Mouse (Mus musculus): Measurements from ENCODE around the gene Spdye4c. TPM values are rescaled to one million over a fixed set of nuclear protein-coding genes. Genes with fewer than 3 reads are reported as not detected.

Spdye4c gene
- not detected in 2 replicates for polyA plus RNA-seq (2015; fragmentation: Nextera tagmentation; extraction: Ambion mirVana)

- no peak within 1 kb of the TSS for H3K4me3 ChIP-seq (replicated peaks)
- H3K27me3 ChIP-seq (replicated peaks): no peaks in the 10 kb centered on the region
- no peak within 1 kb of the TSS for H3K27ac ChIP-seq
- no peak for ATAC-seq (ENCODE audit: insufficient read depth, low FRiP score, low read depth)
- H3K4me1 ChIP-seq: no peaks in the 10 kb centered on the region
- 88% methylated on average over 3 of the region's 3 CpGs for WGBS
- H3K9me3 ChIP-seq: no peaks in the 10 kb centered on the region
- H3K36me3 ChIP-seq: no peaks in the 10 kb centered on the region
- H3K4me2 ChIP-seq: no peak within 1 kb of the TSS
- no peak within 1 kb of the TSS for H3K9ac ChIP-seq
Observed at GRCm38 (mm10) chr2:128590909-128591308, at the start of gene Spdye4c. Gene Spdye4c, plus strand, starts transcription at chr2:128591209.

GRCm38 (mm10) chr2:128543495-128543894, 47.5 kb upstream of the Spdye4c start:
- Histone ChIP-seq H3K36me3 (no peaks in the 10 kb centered on the region), H3K4me1 (peaks cover 30% of the 10 kb centered on the region; the same call in 1 of the 2 replicates), H3K4me3 (replicated peaks) (no peak overlapping the region), H3K27ac (peak overlapping the region; percentile 57; the same call in 1 of the 2 replicates), H3K4me2 (no peak overlapping the region), H3K9me3 (no peaks in the 10 kb centered on the region), H3K27me3 (replicated peaks) (no peaks in the 10 kb centered on the region), H3K9ac (no peak overlapping the region)
- no peak for ATAC-seq (ENCODE audit: insufficient read depth, low FRiP score, low read depth)
- WGBS: 67% methylated on average over 8 of the region's 8 CpGs

- H3K9ac ChIP-seq: no peak overlapping the region
- no peaks in the 10 kb centered on the region for H3K27me3 ChIP-seq (replicated peaks)
- peak overlapping the region; percentile 57; the same call in 1 of the 2 replicates for H3K27ac ChIP-seq
- no peak overlapping the region for H3K4me3 ChIP-seq (replicated peaks)
- no peaks in the 10 kb centered on the region for H3K9me3 ChIP-seq
- no peak for ATAC-seq (ENCODE audit: insufficient read depth, low FRiP score, low read depth)
- no peak overlapping the region for H3K4me2 ChIP-seq
- 52% methylated on average over 5 of the region's 5 CpGs for WGBS
- H3K4me1 ChIP-seq: peaks cover 33% of the 10 kb centered on the region; the same call in 1 of the 2 replicates
- H3K36me3 ChIP-seq: no peaks in the 10 kb centered on the region
Observed at GRCm38 (mm10) chr2:128544421-128545137, 46.4 kb upstream of the Spdye4c start.

GRCm38 (mm10) chr2:128545447-128545846, 45.6 kb upstream of the Spdye4c start:
- 82% methylated on average over 7 of the region's 7 CpGs for WGBS
- 0 out of 2 replicates have a peak overlapping the region, but pooled peaks have one; percentile 26 for H3K27ac ChIP-seq
- H3K4me2 ChIP-seq: no peak overlapping the region
- no peaks in the 10 kb centered on the region for H3K27me3 ChIP-seq (replicated peaks)
- no peak overlapping the region for H3K9ac ChIP-seq
- no peaks in the 10 kb centered on the region for H3K9me3 ChIP-seq
- no peak for ATAC-seq (ENCODE audit: insufficient read depth, low FRiP score, low read depth)
- H3K36me3 ChIP-seq: no peaks in the 10 kb centered on the region
- no peak overlapping the region for H3K4me3 ChIP-seq (replicated peaks)
- peaks cover 38% of the 10 kb centered on the region for H3K4me1 ChIP-seq

- Histone ChIP-seq H3K4me3 (replicated peaks) (no peak overlapping the region), H3K27ac (peak overlapping the region; percentile 51; the same call in 1 of the 2 replicates), H3K4me1 (peaks cover 43% of the 10 kb centered on the region), H3K9me3 (no peaks in the 10 kb centered on the region), H3K9ac (no peak overlapping the region), H3K27me3 (replicated peaks) (no peaks in the 10 kb centered on the region), H3K4me2 (no peak overlapping the region), H3K36me3 (no peaks in the 10 kb centered on the region)
- no peak for ATAC-seq (ENCODE audit: insufficient read depth, low FRiP score, low read depth)
- WGBS: 42% methylated on average over 10 of the region's 10 CpGs
Observed at GRCm38 (mm10) chr2:128547079-128547478, 43.9 kb upstream of the Spdye4c start.

GRCm38 (mm10) chr2:128548262-128548661, 42.7 kb upstream of the Spdye4c start:
- Histone ChIP-seq H3K4me3 (replicated peaks) (no peak overlapping the region), H3K4me1 (peaks cover 43% of the 10 kb centered on the region), H3K36me3 (no peaks in the 10 kb centered on the region), H3K27ac (0 out of 2 replicates have a peak overlapping the region, but pooled peaks have one; percentile 57), H3K4me2 (no peak overlapping the region), H3K9ac (no peak overlapping the region), H3K9me3 (no peaks in the 10 kb centered on the region), H3K27me3 (replicated peaks) (no peaks in the 10 kb centered on the region)
- peak; percentile 76 for ATAC-seq (ENCODE audit: insufficient read depth, low FRiP score, low read depth)
- 53% methylated on average over 2 of the region's 2 CpGs for WGBS

- Histone ChIP-seq H3K4me1 (peaks cover 33% of the 10 kb centered on the region), H3K4me2 (peak overlapping the region; percentile 8; the same call in 1 of the 2 replicates), H3K27me3 (replicated peaks) (no peaks in the 10 kb centered on the region), H3K27ac (peak overlapping the region; percentile 61), H3K9me3 (no peaks in the 10 kb centered on the region), H3K9ac (no peak overlapping the region), H3K4me3 (replicated peaks) (no peak overlapping the region), H3K36me3 (no peaks in the 10 kb centered on the region)
- ATAC-seq (ENCODE audit: insufficient read depth, low FRiP score, low read depth): peak; percentile 65
- 14% methylated on average over 7 of the region's 7 CpGs for WGBS
Observed at GRCm38 (mm10) chr2:128549561-128549960, 41.4 kb upstream of the Spdye4c start.

- no peaks in the 10 kb centered on the region for H3K36me3 ChIP-seq
- no peak overlapping the region for H3K9ac ChIP-seq
- no peak overlapping the region for H3K4me3 ChIP-seq (replicated peaks)
- 0 out of 2 replicates have a peak overlapping the region, but pooled peaks have one; percentile 8 for H3K4me2 ChIP-seq
- no peaks in the 10 kb centered on the region for H3K27me3 ChIP-seq (replicated peaks)
- 20% methylated on average over 6 of the region's 6 CpGs for WGBS
- peaks cover 29% of the 10 kb centered on the region for H3K4me1 ChIP-seq
- no peaks in the 10 kb centered on the region for H3K9me3 ChIP-seq
- peak; percentile 55 for ATAC-seq (ENCODE audit: insufficient read depth, low FRiP score, low read depth)
- peak overlapping the region; percentile 61 for H3K27ac ChIP-seq
Observed at GRCm38 (mm10) chr2:128549963-128550362, 41.0 kb upstream of the Spdye4c start.

GRCm38 (mm10) chr2:128552080-128552791, 38.8 kb upstream of the Spdye4c start:
- Histone ChIP-seq H3K9ac (no peak overlapping the region), H3K27me3 (replicated peaks) (no peaks in the 10 kb centered on the region), H3K4me2 (no peak overlapping the region), H3K27ac (no peak overlapping the region), H3K36me3 (no peaks in the 10 kb centered on the region), H3K4me3 (replicated peaks) (no peak overlapping the region), H3K4me1 (peaks cover 19% of the 10 kb centered on the region), H3K9me3 (no peaks in the 10 kb centered on the region)
- no peak for ATAC-seq (ENCODE audit: insufficient read depth, low FRiP score, low read depth)
- 81% methylated on average over 8 of the region's 8 CpGs for WGBS

- whole genome bisulfite sequencing: 73% methylated on average over 8 of the region's 8 CpGs
- Histone ChIP-seq H3K4me3 (replicated peaks) (no peak overlapping the region), H3K9ac (no peak overlapping the region), H3K4me2 (no peak overlapping the region), H3K27ac (no peak overlapping the region), H3K36me3 (no peaks in the 10 kb centered on the region), H3K9me3 (no peaks in the 10 kb centered on the region), H3K4me1 (peaks cover 15% of the 10 kb centered on the region), H3K27me3 (replicated peaks) (no peaks in the 10 kb centered on the region)
- no peak for ATAC-seq (ENCODE audit: insufficient read depth, low FRiP score, low read depth)
Observed at GRCm38 (mm10) chr2:128552798-128553720, 38.0 kb upstream of the Spdye4c start.

- H3K27ac ChIP-seq: no peak overlapping the region
- ATAC-seq (ENCODE audit: insufficient read depth, low FRiP score, low read depth): no peak
- H3K4me2 ChIP-seq: no peak overlapping the region
Observed at GRCm38 (mm10) chr2:128555082-128555481, 35.9 kb upstream of the Spdye4c start.

More at GRCm38 (mm10) chr2:128555082-128555481, 35.9 kb upstream of the Spdye4c start:
- H3K36me3 ChIP-seq: no peaks in the 10 kb centered on the region
- H3K4me3 ChIP-seq (replicated peaks): no peak overlapping the region
- H3K9ac ChIP-seq: no peak overlapping the region
- H3K9me3 ChIP-seq: no peaks in the 10 kb centered on the region
- WGBS: 80% methylated on average over 9 of the region's 9 CpGs
- H3K27me3 ChIP-seq (replicated peaks): no peaks in the 10 kb centered on the region
- peaks cover 5% of the 10 kb centered on the region; the same call in 1 of the 2 replicates for H3K4me1 ChIP-seq
